Mouse (Mus musculus): Measurements from ENCODE around the gene Snu13. TPM values are rescaled to one million over a fixed set of nuclear protein-coding genes. Genes with fewer than 3 reads are reported as not detected.

The Snu13 gene
- total RNA-seq (2021) = 10 to 100 TPM; 44.4 to 61.4 TPM
- long read RNA-seq, experiment 1, transcript Snu13-202 (3 exons, 2,077 nt) = major isoform, 70 of 75 reads
- long read RNA-seq, experiment 1, partial matches to known transcripts = 0 of 75 reads
- long read RNA-seq, experiment 1, other reads (novel, unspliced or antisense) = 5 of 75 reads
- long read RNA-seq, experiment 2, transcript Snu13-202 (3 exons, 2,077 nt) = major isoform, 80 of 87 reads
- long read RNA-seq, experiment 2, partial matches to known transcripts = 0 of 87 reads
- long read RNA-seq, experiment 2, other reads (novel, unspliced or antisense) = 7 of 87 reads

- intact Hi-C loops (cut with DNase I) = no loop called here
- peak; percentile 93 for DNase-seq
- no peak for TF ChIP-seq CTCF (IDR thresholded peaks at IDR 0.05)
Measured at GRCm38 (mm10) chr15:82047080-82047883, at the start of gene Snu13. TSS of gene Snu13 (minus strand) at chr15:82047598.

GRCm38 (mm10) chr15:82091061-82091460 lies 43.7 kb upstream of the Snu13 start:
- Histone ChIP-seq H3K27ac (no peak overlapping the region), H3K4me3 (no peak overlapping the region)
- no peak for TF ChIP-seq CTCF (IDR thresholded peaks at IDR 0.05)
- intact Hi-C loops (cut with DNase I) = no loop called here
- DNase-seq = no peak

More at GRCm38 (mm10) chr15:82047080-82047883, at the start of gene Snu13:
- Histone ChIP-seq H3K27ac (peak within 1 kb of the TSS; percentile 99), H3K4me3 (peak within 1 kb of the TSS; percentile 100)

DNA sequence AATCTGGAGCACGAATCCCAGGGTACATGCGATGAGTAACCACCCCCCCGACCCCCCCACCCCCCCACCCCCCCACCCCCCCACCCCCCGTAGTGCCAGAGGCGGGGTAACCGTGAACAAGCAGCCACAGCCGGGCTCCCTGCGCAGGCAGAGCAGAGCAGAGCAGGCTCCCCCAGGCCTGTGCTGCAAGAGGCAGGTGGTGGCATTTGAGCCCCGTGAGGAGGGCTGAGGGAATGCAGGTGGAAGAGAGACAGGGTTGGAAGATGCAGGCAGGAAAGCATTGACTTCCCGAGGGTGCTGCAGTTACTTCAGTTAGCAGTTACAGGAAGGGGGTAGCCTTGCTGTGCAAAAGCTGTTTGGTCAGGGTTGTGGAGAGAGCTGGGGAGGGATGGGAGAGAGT lies 39.9 kb upstream of the Snu13 start:
- intact Hi-C loops (cut with DNase I) = no loop called here
- Histone ChIP-seq H3K4me3 (no peak overlapping the region), H3K27ac (no peak overlapping the region)
- TF ChIP-seq CTCF (IDR thresholded peaks at IDR 0.05) = no peak
- no peak for DNase-seq

DNA sequence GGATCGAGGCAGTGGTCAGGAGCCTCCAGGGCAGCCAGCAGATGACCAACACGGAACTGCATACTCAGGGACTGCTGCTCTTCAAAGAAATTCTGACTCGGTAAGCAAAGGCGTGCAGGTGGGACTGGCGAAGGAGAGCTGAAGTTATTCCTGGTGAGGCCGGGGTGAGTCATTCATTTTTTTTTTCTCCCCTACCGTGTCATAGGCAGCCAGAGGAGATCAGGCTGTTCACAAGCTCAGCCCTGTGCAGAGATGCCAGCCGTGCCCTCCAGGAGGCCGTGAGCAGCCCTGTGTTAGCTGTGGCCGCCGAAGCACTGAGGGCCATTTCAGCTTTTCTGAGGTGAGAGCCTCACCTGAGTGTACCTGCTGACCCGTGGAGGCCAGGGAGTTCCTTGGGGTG lies 38.7 kb upstream of the Snu13 start:
- intact Hi-C loops (cut with DNase I) = no loop called here
- H3K4me3 ChIP-seq = no peak overlapping the region

DNA sequence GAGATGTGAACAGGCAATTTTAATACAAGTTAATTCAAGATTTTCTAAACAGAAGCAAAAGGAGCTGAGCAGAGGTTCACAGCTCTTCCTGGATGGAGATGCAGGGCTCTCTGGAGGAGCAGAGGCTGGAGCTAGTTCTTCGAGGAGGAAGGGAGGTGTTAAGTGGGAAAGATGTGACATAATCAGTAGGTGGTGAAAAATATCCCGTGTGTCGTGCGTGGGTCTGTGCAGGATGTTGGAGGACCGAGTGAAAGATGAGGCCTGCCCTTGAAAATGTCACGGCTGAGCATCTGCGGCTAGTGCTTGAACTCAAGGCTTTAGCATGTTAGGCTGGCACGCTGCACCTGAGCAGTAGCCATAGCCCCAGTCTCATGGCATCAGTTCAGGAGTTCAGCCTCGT lies 38.2 kb upstream of the Snu13 start:
- H3K27ac ChIP-seq = peak overlapping the region; percentile 54; the same call in 1 of the 2 replicates
- no peak for TF ChIP-seq CTCF (IDR thresholded peaks at IDR 0.05)
- intact Hi-C loops (cut with DNase I) = no loop called here
- no peak overlapping the region for H3K4me3 ChIP-seq
- no peak for DNase-seq

More for the DNA sequence above, 38.7 kb upstream of the Snu13 start:
- 0 out of 2 replicates have a peak overlapping the region, but pooled peaks have one; percentile 54 for H3K27ac ChIP-seq
- DNase-seq = peak; percentile 30
- peak; percentile 10; the same call in 1 of the 2 replicates for TF ChIP-seq CTCF (IDR thresholded peaks at IDR 0.05)

DNA sequence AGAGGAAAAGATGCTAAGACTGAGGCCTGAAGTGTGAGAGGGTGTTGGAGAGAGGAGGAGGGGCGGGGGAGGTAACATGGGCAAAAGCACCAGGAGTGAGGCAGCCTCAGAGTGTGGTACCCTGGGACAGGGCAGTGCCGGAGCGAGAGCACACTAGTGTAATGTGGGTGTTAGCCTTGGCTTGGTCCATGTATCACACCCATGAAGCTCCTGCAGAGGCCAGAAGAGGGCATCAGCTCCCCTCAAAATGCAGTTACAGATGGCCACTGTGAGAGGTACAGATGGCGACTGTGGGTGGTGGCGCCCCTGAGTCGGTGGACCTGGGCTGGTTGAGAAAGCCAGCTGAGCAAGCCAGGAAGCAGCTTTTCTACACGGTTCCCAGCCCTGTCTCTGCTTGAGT lies 33.8 kb upstream of the Snu13 start:
- peak; percentile 64 for DNase-seq
- Histone ChIP-seq H3K4me3 (no peak overlapping the region), H3K27ac (no peak overlapping the region)
- intact Hi-C loops (cut with DNase I) = loop anchor here (5.0 kb wide), 1 partner anchor 156 kb away; no protein-coding TSS in a partner anchor
- peak; percentile 67 for TF ChIP-seq CTCF (IDR thresholded peaks at IDR 0.05)

GRCm38 (mm10) chr15:82079883-82080282 lies 32.5 kb upstream of the Snu13 start:
- DNase-seq = no peak
- H3K27ac ChIP-seq = no peak overlapping the region
- no peak for TF ChIP-seq CTCF (IDR thresholded peaks at IDR 0.05)
- intact Hi-C loops (cut with DNase I) = loop anchor here (5.0 kb wide), 1 partner anchor 157 kb away; no protein-coding TSS in a partner anchor
- no peak overlapping the region for H3K4me3 ChIP-seq

GRCm38 (mm10) chr15:82073490-82073889 lies 26.1 kb upstream of the Snu13 start:
- DNase-seq = no peak
- intact Hi-C loops (cut with DNase I) = no loop called here
- Histone ChIP-seq H3K4me3 (no peak overlapping the region), H3K27ac (no peak overlapping the region)
- no peak for TF ChIP-seq CTCF (IDR thresholded peaks at IDR 0.05)

DNA sequence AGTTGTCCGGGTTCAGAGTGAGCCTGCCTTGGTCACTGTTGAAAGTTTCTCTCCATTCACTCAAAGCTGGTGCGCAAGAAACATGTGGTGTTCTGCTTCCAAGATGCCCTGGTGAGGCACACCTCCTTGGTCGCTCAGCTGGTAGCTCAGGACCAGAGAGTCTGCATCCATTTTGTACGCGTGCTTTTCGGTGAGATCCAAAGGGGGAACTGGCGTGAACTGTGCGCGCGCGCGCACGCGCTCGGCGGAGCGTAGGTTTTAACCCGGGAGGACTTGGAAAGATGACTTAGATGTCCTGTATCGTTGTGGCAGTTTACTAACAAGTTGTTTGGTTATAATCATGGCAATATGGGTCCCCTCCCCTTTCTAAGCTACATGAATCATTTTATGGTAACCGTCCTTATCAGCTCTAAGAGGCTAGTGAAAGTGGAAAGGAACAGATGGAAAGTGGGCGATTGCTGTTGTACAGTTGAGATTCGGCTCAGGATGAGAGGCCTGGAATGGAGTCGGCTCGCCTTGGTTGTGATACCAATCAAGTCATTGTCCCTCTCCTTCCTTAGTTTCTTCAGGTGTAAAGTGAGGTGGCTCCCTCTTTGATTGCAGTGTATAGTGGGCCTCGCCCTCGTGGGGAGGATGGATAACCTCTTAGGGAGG lies 24.5 kb upstream of the Snu13 start:
- intact Hi-C loops (cut with DNase I) = no loop called here
- no peak for DNase-seq
- no peak overlapping the region for H3K27ac ChIP-seq
- no peak overlapping the region for H3K4me3 ChIP-seq
- no peak for TF ChIP-seq CTCF (IDR thresholded peaks at IDR 0.05)

GRCm38 (mm10) chr15:82069898-82070297 lies 22.5 kb upstream of the Snu13 start, which contains the start of gene Mei1:
TSS of gene Mei1 (plus strand) at chr15:82069996.
- intact Hi-C loops (cut with DNase I) = loop anchor here (5.0 to 10.0 kb wide), 2 partner anchors 97 to 275 kb away; no protein-coding TSS in a partner anchor
- no peak for TF ChIP-seq CTCF (IDR thresholded peaks at IDR 0.05)
- DNase-seq = no peak
- Histone ChIP-seq H3K4me3 (no peak within 1 kb of the TSS), H3K27ac (no peak within 1 kb of the TSS)

DNA sequence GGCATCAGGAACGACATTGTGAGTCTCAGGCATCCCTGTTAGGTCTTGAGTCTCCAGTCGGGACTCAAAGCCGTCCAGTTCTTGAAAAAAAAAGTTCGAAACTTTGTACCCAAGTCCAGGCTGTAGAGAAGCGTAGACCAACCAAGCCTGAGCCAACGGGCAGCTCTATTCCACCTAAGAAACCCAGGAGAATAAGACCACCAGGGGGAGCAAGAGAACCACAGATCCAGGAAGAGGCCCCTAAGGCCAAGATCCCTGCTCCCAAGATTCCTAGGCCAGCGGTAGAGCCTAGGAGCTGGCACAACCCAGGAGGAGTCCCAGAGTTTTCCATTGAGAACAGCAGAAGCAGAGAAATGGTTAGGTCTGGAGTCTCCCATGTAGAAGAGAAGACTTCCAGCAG lies 18.1 kb upstream of the Snu13 start:
- Histone ChIP-seq H3K27ac (no peak overlapping the region), H3K4me3 (no peak overlapping the region)
- DNase-seq = peak; percentile 74
- intact Hi-C loops (cut with DNase I) = loop anchor here (1.0 to 10.0 kb wide), 3 partner anchors 102 to 279 kb away; no protein-coding TSS in a partner anchor
- peak; percentile 85 for TF ChIP-seq CTCF (IDR thresholded peaks at IDR 0.05)

DNA sequence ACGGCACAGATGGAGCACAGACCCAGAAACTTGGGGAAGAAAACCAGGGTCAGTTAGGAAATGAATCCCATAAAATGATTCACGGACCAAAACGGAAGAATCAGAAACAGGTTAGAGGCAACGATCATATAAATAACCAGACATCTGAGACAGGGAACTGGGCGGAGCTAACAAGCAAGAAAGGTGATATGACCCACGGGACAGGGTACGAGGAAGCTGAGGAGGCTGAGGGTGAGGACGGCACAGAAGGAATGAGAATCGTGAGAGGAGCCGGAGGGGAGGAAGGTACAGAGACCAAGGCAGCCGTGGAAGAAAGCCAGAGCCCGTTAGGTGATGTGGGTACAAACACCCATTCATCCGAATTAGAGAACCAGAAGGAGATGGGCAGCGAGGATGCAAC lies 16.5 kb upstream of the Snu13 start:
- intact Hi-C loops (cut with DNase I) = loop anchor here (10.0 kb wide), 1 partner anchor 281 kb away; no protein-coding TSS in a partner anchor
- no peak for TF ChIP-seq CTCF (IDR thresholded peaks at IDR 0.05)
- H3K4me3 ChIP-seq = no peak overlapping the region; the same call in 1 of the 2 replicates
- DNase-seq = no peak
- no peak overlapping the region for H3K27ac ChIP-seq

Measured in gastrocnemius, adult 2 months (tissue).